Mouse (Mus musculus) cerebellum, adult 2 months (tissue): ENCODE measurements around the gene Tmem132c.

Source experiments
- CTCF ChIP-seq: fragments of 200-500 bp; IDR thresholded peaks from 2 replicates; pipeline ENCODE4 v1.5.1; 2011; ENCODE audit warnings: low read depth, mild to moderate bottlenecking, control low read depth, low read length, moderate library complexity, borderline replicate concordance; ENCODE audit not compliant: insufficient read depth
- POLR2A ChIP-seq: fragments of 200-500 bp; IDR thresholded peaks from 2 replicates; pipeline ENCODE4 v1.6.1; 2011; ENCODE audit warnings: low read length, control low read depth, borderline replicate concordance; ENCODE audit not compliant: insufficient read depth

DNA sequence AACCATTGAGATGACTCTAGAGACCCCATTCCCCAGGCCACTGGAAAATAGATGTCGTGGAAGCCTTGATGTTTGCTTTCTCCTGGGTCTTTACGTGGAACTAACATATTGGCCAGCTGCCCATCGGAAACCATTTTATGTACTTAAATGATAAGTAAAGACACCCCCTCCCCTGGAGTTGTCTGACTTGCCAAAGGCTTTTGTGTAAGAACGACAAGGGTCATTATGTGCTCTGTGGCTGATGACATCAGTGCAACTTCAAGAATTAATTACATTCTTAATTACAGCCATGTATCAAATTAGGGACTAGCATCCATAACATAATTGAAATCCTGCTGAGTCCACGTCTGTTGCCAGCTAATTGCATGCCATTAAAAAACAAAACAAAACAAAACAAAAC, 45.3 kb downstream of the Tmem132c start:
- no peak for TF ChIP-seq POLR2A
- no peak for TF ChIP-seq CTCF
